Mouse (Mus musculus) ZHBTc4 (cell line): ENCODE measurements around the gene Shisa4.

Experiments
- DNase-seq: peaks from one replicate; pipeline ENCODE4 v3.0.0-alpha.2; 2011; ENCODE audit warnings: low read depth, low spot score

Shisa4 gene

GRCm38 (mm10) chr1:135366380-135366779 is 8.7 kb downstream of the Shisa4 start:
- no peak for DNase-seq

GRCm38 (mm10) chr1:135363446-135363845 is 11.6 kb downstream of the Shisa4 start:
- DNase-seq, result no peak

DNA sequence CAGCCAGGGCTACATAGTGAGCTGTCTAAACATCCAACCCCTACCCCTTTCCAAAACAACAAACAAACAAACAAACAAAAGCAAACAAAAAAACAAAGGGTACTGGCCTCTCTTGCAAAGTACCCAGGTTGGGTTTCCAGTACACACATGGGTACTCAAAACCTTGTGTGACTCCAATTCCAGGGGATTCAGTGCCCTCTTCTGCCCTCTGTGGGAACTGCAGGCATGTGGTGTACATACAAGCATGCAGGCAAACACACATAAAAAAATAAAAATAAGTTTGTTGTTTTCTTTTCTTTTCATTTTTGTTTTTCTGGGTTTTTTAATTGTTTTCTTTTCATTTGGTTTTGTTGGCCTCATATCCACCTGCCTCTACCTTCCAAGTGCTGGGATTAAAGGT is 12.9 kb downstream of the Shisa4 start:
- peak; percentile 67 for DNase-seq

- no peak for DNase-seq
Measured at GRCm38 (mm10) chr1:135361491-135361890, 13.5 kb downstream of the Shisa4 start.

DNA sequence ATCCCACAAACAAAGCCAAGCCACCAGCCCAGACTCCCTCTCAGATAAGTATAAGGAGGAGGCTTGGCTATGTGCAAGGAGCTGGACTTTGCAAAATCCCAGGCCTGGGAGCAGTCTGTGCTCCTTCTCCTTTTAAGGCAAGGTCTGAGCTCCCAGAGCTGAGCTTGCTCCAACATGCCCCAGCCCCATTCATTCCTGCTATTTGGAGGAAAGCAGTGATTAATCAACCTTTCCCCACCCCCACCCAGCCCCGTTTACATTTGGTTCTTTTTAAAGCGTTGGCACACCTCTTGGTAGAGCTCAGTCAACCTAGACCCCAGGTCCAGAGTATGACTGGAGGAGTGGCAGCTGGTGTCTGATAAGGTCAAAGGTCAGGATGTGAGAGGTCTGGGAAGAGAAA is 16.0 kb downstream of the Shisa4 start:
- DNase-seq, result no peak

- no peak for DNase-seq
Measured at GRCm38 (mm10) chr1:135351953-135352352, 23.1 kb downstream of the Shisa4 start.

DNA sequence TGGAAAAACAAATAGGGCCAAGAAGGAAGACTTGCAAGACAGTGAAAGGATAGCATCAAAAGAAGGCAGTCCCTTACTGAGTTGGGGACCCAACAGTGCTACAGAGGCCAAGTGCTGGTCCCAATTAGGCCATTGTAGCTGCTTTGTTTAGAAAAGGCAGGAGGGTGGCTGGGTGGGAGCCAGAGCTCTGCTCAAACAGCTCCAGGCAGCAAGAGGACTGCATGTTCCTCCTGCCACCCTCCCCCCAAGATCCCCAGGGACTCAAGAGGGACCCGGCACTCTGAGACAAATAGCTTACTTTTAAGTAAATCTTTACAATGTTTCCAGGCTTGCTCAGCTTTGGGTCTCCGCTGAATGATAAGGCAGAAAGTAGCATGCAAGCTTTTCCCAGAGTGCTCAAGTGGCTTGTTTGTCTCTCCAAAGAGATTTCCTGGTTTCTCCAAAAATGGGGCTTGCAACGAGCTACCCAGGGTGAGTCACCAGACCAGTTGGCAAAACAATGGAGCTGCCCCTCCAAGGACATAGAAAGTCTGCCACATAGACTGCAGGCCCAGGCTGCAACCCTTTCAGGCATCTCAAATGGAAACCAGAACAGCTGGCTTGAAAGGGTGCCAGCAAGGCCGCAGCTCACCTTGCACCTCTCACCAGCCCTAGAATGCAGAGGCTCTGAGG is 27.4 kb downstream of the Shisa4 start:
- no peak for DNase-seq

DNA sequence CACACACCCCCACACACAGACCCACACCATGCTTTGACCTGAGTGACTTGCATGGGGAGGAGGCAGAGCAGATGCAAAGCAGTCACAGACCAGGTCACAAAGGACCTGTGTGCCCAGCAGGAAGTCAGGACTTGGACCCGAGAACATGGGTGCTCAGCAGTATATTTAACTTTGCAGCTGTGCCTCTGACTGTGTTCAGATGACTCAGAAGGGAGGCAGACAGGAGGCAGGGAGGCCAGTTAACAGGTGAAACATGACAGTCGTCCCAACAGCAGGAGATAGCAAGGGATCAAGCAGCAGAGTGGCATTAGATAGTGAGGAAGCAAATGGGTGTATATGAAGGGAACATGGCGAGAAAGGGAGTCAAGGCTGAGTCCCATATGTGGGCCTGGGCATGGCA is 28.1 kb downstream of the Shisa4 start:
- DNase-seq, result no peak

DNA sequence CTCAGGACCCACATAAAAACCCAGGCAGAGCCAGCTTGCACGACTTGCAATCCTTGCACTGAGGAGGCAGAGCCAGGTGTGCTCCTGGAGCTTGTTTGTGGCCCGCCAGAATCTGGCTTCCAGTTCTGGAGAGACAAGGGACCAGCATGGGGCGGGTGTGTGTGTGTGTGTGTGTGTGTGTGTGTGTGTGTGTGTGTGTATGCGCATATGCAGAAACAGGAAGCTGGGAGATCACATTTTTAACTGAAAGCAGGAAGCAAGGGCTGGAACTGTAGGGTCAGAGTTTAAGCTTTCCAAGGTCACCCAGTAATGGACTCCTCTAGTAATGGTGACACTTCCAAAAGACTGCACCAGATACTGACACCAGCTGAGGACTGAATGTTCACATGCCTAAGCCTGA is 31.0 kb downstream of the Shisa4 start:
- DNase-seq, result peak; percentile 49

- DNase-seq, result no peak
Measured at GRCm38 (mm10) chr1:135341947-135342346, 33.1 kb downstream of the Shisa4 start.

DNA sequence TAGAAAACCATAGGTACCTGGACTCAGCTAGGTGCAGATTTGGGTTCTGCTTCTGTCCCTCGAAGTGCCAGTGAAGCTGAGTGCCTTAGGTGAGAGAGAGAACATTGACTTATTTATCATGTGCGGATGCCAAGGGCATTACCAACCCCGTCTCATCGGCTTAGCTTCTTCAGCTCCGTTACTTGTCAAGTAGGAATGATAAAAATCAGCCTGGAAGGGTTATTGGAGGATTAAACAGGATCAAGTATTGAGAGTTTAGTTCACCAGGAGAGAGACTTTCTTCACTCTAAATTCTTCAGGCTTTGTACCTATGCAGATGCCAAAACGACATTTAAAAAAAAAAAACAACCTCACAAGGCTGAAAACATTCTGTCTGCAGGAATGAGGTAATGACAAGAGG is 44.5 kb downstream of the Shisa4 start:
- no peak for DNase-seq

DNA sequence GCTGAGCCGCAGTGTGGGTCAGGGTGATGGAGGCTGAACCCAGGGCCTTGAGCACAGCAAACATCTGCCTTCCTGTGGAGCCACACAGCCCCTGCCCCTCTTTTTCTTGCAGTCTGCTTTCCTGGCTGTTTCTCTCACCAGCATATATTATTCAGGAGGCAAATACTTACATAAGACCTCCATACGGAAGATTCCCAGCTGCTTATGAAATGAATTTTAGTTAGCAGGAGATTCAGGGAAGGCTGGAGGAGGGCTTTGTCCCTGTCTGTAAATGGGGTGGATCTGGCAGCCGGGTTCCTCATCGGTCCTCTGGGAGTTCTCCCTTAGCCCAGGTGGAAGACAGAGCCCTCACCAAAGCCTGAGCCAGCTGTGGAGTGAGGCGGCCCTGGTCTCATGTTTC is 46.7 kb downstream of the Shisa4 start:
- no peak for DNase-seq

DNA sequence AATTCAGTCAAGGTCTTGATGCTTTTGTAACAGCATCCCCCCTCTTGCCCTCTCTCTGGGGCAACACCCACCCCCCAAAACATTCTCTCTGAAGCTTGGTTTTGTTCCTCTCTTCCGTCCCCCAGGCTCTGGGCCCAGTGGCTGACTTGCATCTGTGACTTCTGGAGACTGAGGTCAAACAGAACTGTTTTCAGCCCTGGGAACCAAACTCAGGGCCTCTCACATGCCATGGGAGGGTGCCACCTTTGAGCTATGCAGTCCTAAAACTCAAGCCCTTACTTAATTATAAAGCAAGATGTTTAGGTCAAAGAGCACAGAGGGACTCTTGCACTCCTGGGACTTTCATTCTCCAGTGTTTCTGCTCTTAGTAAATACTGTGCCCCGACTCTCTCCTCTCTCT is 49.1 kb downstream of the Shisa4 start:
- DNase-seq, result no peak

- DNase-seq, result peak; percentile 35
Measured at GRCm38 (mm10) chr1:135324571-135324970, 50.5 kb downstream of the Shisa4 start, which contains the start of gene Lmod1. Gene Lmod1 (plus strand): TSS chr1:135324807.

GRCm38 (mm10) chr1:135323367-135323901 is 51.6 kb downstream of the Shisa4 start:
- DNase-seq, result no peak
